Mouse (Mus musculus): ENCODE results near the gene Fam234b. TPM values are rescaled to one million over a fixed set of nuclear protein-coding genes. Genes with fewer than 3 reads are reported as not detected.

Fam234b gene
- polyA plus RNA-seq, 1 experiment from 2014 or later: 110 TPM

GRCm38 (mm10) chr6:135261124-135261523 is 63.3 kb downstream of the Fam234b start:
- H3K9me3 ChIP-seq (ENCODE audit: control insufficient read depth, low read length): no peaks in the 10 kb centered on the region; the same call in 1 of the 2 replicates
- H3K27me3 ChIP-seq (replicated peaks; ENCODE audit: control insufficient read depth, insufficient read depth, low read length): no peaks in the 10 kb centered on the region
- H3K9ac ChIP-seq (ENCODE audit: low read depth, low read length): no peak overlapping the region
- no peak overlapping the region for H3K4me2 ChIP-seq (ENCODE audit: low read length)
- H3K4me3 ChIP-seq (ENCODE audit: low read length): no peak overlapping the region
- WGBS: 91% methylated on average over 9 of the region's 9 CpGs
- ATAC-seq: no peak
- no peaks in the 10 kb centered on the region for H3K4me1 ChIP-seq (ENCODE audit: control insufficient read depth, insufficient read depth, low read depth, low read length)
- no peak overlapping the region for H3K27ac ChIP-seq (ENCODE audit: low read depth, low read length)
- H3K36me3 ChIP-seq (ENCODE audit: control insufficient read depth, insufficient read depth, low read length): no peaks in the 10 kb centered on the region

GRCm38 (mm10) chr6:135262565-135262964 is 64.8 kb downstream of the Fam234b start:
- Histone ChIP-seq H3K9ac (ENCODE audit: low read depth, low read length) (no peak overlapping the region), H3K9me3 (ENCODE audit: control insufficient read depth, low read length) (no peaks in the 10 kb centered on the region; the same call in 1 of the 2 replicates), H3K4me1 (ENCODE audit: control insufficient read depth, insufficient read depth, low read depth, low read length) (no peaks in the 10 kb centered on the region), H3K27ac (ENCODE audit: low read depth, low read length) (no peak overlapping the region), H3K36me3 (ENCODE audit: control insufficient read depth, insufficient read depth, low read length) (no peaks in the 10 kb centered on the region), H3K4me2 (ENCODE audit: low read length) (no peak overlapping the region), H3K27me3 (replicated peaks; ENCODE audit: control insufficient read depth, insufficient read depth, low read length) (no peaks in the 10 kb centered on the region), H3K4me3 (ENCODE audit: low read length) (no peak overlapping the region)
- WGBS: 82% methylated on average over 2 of the region's 2 CpGs
- no peak for ATAC-seq

GRCm38 (mm10) chr6:135264136-135264535 is 66.4 kb downstream of the Fam234b start:
- Histone ChIP-seq H3K4me2 (ENCODE audit: low read length) (no peak overlapping the region), H3K27me3 (replicated peaks; ENCODE audit: control insufficient read depth, insufficient read depth, low read length) (no peaks in the 10 kb centered on the region), H3K4me3 (ENCODE audit: low read length) (no peak overlapping the region), H3K36me3 (ENCODE audit: control insufficient read depth, insufficient read depth, low read length) (no peaks in the 10 kb centered on the region), H3K9me3 (ENCODE audit: control insufficient read depth, low read length) (no peaks in the 10 kb centered on the region; the same call in 1 of the 2 replicates), H3K9ac (ENCODE audit: low read depth, low read length) (no peak overlapping the region), H3K4me1 (ENCODE audit: control insufficient read depth, insufficient read depth, low read depth, low read length) (no peaks in the 10 kb centered on the region), H3K27ac (ENCODE audit: low read depth, low read length) (no peak overlapping the region)
- ATAC-seq: no peak
- WGBS: 94% methylated on average over 6 of the region's 6 CpGs

DNA sequence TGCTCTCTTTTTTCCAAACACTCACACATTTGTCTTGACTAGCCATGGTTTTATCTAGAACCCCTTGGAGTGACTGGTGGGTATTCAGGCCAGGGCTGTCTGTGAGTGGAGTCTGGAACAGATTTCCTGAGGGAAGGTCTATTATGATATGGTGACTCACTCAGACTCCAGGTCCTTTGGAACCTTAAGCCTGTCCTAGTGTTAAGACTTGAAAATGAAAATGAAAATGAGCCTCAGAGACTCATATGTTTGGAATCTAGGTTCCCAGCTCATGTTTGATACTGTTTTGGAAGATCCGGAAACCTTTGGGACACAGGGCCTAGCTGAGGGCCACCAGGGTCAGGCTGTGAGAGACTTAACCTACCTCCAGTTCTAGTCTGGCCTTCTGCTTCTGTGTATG is 68.3 kb downstream of the Fam234b start:
- no peaks in the 10 kb centered on the region for H3K4me1 ChIP-seq (ENCODE audit: control insufficient read depth, insufficient read depth, low read depth, low read length)
- no peak overlapping the region for H3K4me3 ChIP-seq (ENCODE audit: low read length)
- H3K36me3 ChIP-seq (ENCODE audit: control insufficient read depth, insufficient read depth, low read length): no peaks in the 10 kb centered on the region
- ATAC-seq: no peak
- no peaks in the 10 kb centered on the region for H3K27me3 ChIP-seq (replicated peaks; ENCODE audit: control insufficient read depth, insufficient read depth, low read length)
- no peak overlapping the region for H3K9ac ChIP-seq (ENCODE audit: low read depth, low read length)
- no peak overlapping the region for H3K4me2 ChIP-seq (ENCODE audit: low read length)
- H3K9me3 ChIP-seq (ENCODE audit: control insufficient read depth, low read length): no peaks in the 10 kb centered on the region; the same call in 1 of the 2 replicates
- no peak overlapping the region for H3K27ac ChIP-seq (ENCODE audit: low read depth, low read length)
- WGBS: 100% methylated on average over 1 of the region's 1 CpGs

DNA sequence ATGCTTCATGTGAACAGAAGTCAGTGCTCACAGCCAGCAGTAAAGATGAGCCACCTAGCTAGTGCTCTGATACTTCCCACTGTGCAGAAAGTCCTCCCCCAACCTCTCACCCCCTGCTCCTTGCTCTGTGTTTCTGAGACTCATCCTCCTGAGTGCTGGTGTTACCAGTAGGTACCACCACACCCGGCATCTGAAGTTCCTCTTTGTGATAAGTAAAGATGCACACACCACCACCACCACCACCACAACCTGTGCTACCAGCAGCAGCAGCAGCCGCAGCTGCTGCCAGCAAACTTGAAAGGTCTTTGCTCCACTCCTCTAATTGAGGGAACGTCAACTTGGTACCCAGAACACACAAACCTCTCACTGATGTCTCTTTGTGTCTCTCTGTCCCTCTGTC is 69.4 kb downstream of the Fam234b start:
- H3K27ac ChIP-seq (ENCODE audit: low read depth, low read length): no peak overlapping the region
- H3K27me3 ChIP-seq (replicated peaks; ENCODE audit: control insufficient read depth, insufficient read depth, low read length): no peaks in the 10 kb centered on the region
- H3K36me3 ChIP-seq (ENCODE audit: control insufficient read depth, insufficient read depth, low read length): no peaks in the 10 kb centered on the region
- 82% methylated on average over 3 of the region's 3 CpGs for WGBS
- no peaks in the 10 kb centered on the region for H3K4me1 ChIP-seq (ENCODE audit: control insufficient read depth, insufficient read depth, low read depth, low read length)
- no peak overlapping the region for H3K4me2 ChIP-seq (ENCODE audit: low read length)
- no peak overlapping the region for H3K4me3 ChIP-seq (ENCODE audit: low read length)
- H3K9me3 ChIP-seq (ENCODE audit: control insufficient read depth, low read length): no peaks in the 10 kb centered on the region; the same call in 1 of the 2 replicates
- no peak for ATAC-seq
- no peak overlapping the region for H3K9ac ChIP-seq (ENCODE audit: low read depth, low read length)

GRCm38 (mm10) chr6:135268392-135268791 is 70.6 kb downstream of the Fam234b start:
- Histone ChIP-seq H3K4me1 (ENCODE audit: control insufficient read depth, insufficient read depth, low read depth, low read length) (no peaks in the 10 kb centered on the region), H3K9me3 (ENCODE audit: control insufficient read depth, low read length) (no peaks in the 10 kb centered on the region; the same call in 1 of the 2 replicates), H3K4me2 (ENCODE audit: low read length) (no peak overlapping the region), H3K4me3 (ENCODE audit: low read length) (no peak overlapping the region), H3K27ac (ENCODE audit: low read depth, low read length) (no peak overlapping the region), H3K9ac (ENCODE audit: low read depth, low read length) (no peak overlapping the region), H3K27me3 (replicated peaks; ENCODE audit: control insufficient read depth, insufficient read depth, low read length) (no peaks in the 10 kb centered on the region), H3K36me3 (ENCODE audit: control insufficient read depth, insufficient read depth, low read length) (no peaks in the 10 kb centered on the region)
- no peak for ATAC-seq

DNA sequence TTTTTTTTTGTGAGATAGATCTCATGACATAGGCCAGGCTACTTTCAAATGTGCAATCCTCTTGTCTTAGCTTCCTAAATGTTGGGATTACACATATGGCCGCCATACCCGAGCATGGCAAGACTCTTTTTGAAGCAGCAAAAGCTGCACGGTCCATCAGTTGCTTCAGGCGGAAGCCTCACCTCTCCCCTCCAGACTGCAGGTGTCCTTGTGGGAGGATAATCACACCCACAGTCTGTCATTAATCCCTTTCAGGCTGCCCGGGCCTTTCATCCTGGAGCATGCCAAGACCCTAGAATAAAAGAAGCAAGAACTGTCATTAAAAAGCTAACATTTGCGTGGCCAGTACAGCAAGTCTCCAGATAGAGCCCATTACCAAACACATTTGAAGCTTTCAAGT is 71.8 kb downstream of the Fam234b start:
- ATAC-seq: no peak
- Histone ChIP-seq H3K9ac (ENCODE audit: low read depth, low read length) (no peak overlapping the region), H3K27ac (ENCODE audit: low read depth, low read length) (no peak overlapping the region), H3K36me3 (ENCODE audit: control insufficient read depth, insufficient read depth, low read length) (no peaks in the 10 kb centered on the region), H3K4me3 (ENCODE audit: low read length) (no peak overlapping the region), H3K9me3 (ENCODE audit: control insufficient read depth, low read length) (no peaks in the 10 kb centered on the region), H3K4me1 (ENCODE audit: control insufficient read depth, insufficient read depth, low read depth, low read length) (no peaks in the 10 kb centered on the region), H3K4me2 (ENCODE audit: low read length) (no peak overlapping the region), H3K27me3 (replicated peaks; ENCODE audit: control insufficient read depth, insufficient read depth, low read length) (no peaks in the 10 kb centered on the region)
- 43% methylated on average over 6 of the region's 6 CpGs for WGBS

- H3K4me3 ChIP-seq (ENCODE audit: low read length): no peak overlapping the region
- H3K27me3 ChIP-seq (replicated peaks; ENCODE audit: control insufficient read depth, insufficient read depth, low read length): no peaks in the 10 kb centered on the region
- WGBS: 49% methylated on average over 2 of the region's 2 CpGs
- no peaks in the 10 kb centered on the region for H3K9me3 ChIP-seq (ENCODE audit: control insufficient read depth, low read length)
- no peak for ATAC-seq
- H3K4me1 ChIP-seq (ENCODE audit: control insufficient read depth, insufficient read depth, low read depth, low read length): no peaks in the 10 kb centered on the region
- H3K4me2 ChIP-seq (ENCODE audit: low read length): no peak overlapping the region
- H3K9ac ChIP-seq (ENCODE audit: low read depth, low read length): no peak overlapping the region
- no peak overlapping the region for H3K27ac ChIP-seq (ENCODE audit: low read depth, low read length)
- no peaks in the 10 kb centered on the region for H3K36me3 ChIP-seq (ENCODE audit: control insufficient read depth, insufficient read depth, low read length)
Observed at GRCm38 (mm10) chr6:135271761-135272160, 74.0 kb downstream of the Fam234b start.

GRCm38 (mm10) chr6:135273066-135273465 is 75.3 kb downstream of the Fam234b start:
- Histone ChIP-seq H3K9ac (ENCODE audit: low read depth, low read length) (no peak overlapping the region), H3K27ac (ENCODE audit: low read depth, low read length) (no peak overlapping the region), H3K4me1 (ENCODE audit: control insufficient read depth, insufficient read depth, low read depth, low read length) (no peaks in the 10 kb centered on the region), H3K9me3 (ENCODE audit: control insufficient read depth, low read length) (no peaks in the 10 kb centered on the region), H3K4me3 (ENCODE audit: low read length) (no peak overlapping the region), H3K36me3 (ENCODE audit: control insufficient read depth, insufficient read depth, low read length) (no peaks in the 10 kb centered on the region), H3K4me2 (ENCODE audit: low read length) (no peak overlapping the region), H3K27me3 (replicated peaks; ENCODE audit: control insufficient read depth, insufficient read depth, low read length) (no peaks in the 10 kb centered on the region)
- ATAC-seq: no peak
- 91% methylated on average over 6 of the region's 6 CpGs for WGBS

DNA sequence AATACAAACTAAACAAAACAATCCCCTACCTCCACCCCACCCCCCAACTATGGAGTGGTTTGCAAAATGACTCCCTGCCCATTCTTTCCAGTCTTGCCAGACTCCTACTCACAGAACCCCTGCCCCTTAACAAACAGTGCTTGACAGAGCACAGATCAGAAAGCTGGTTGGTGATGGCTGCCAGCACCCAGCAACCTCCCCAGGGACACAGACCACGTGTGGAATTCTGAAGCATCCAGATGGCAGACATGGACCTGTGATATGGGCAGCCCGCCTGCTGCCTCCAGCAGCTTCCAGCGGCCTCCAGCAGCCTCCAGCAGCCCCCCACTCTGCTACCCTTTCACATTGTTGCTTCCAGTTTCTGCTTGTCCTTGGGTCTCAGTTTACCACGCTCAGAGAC is 77.5 kb downstream of the Fam234b start:
- H3K4me2 ChIP-seq (ENCODE audit: low read length): no peak overlapping the region
- no peaks in the 10 kb centered on the region for H3K36me3 ChIP-seq (ENCODE audit: control insufficient read depth, insufficient read depth, low read length)
- WGBS: 63% methylated on average over 4 of the region's 4 CpGs
- ATAC-seq: no peak
- H3K9ac ChIP-seq (ENCODE audit: low read depth, low read length): no peak overlapping the region
- no peaks in the 10 kb centered on the region; the same call in 1 of the 2 replicates for H3K4me1 ChIP-seq (ENCODE audit: control insufficient read depth, insufficient read depth, low read depth, low read length)
- no peak overlapping the region for H3K4me3 ChIP-seq (ENCODE audit: low read length)
- no peaks in the 10 kb centered on the region for H3K9me3 ChIP-seq (ENCODE audit: control insufficient read depth, low read length)
- no peaks in the 10 kb centered on the region for H3K27me3 ChIP-seq (replicated peaks; ENCODE audit: control insufficient read depth, insufficient read depth, low read length)
- H3K27ac ChIP-seq (ENCODE audit: low read depth, low read length): no peak overlapping the region
